Mouse (Mus musculus) ES-Bruce4 (cell line): ENCODE measurements around the gene Usp39. TPM values are rescaled to one million over a fixed set of nuclear protein-coding genes. Genes with fewer than 3 reads are reported as not detected.

Source experiments
- H3K27ac ChIP-seq: 2 replicates; pipeline ENCODE4 v1.5.1; 2012; ENCODE audit warnings: low read length, inconsistent platforms; ENCODE audit not compliant: insufficient read depth
- H3K27me3 ChIP-seq: 2 replicates; pipeline ENCODE4 v1.6.1; 2012; ENCODE audit warnings: mild to moderate bottlenecking, low read length, inconsistent platforms; ENCODE audit not compliant: control insufficient read depth, poor library complexity, insufficient read depth, severe bottlenecking
- H3K36me3 ChIP-seq: 2 replicates; pipeline ENCODE4 v1.6.1; 2012; ENCODE audit warnings: inconsistent platforms, mild to moderate bottlenecking, low read length, moderate library complexity; ENCODE audit not compliant: control insufficient read depth, poor library complexity, insufficient read depth, severe bottlenecking
- H3K4me1 ChIP-seq: one replicate; pipeline ENCODE4 v1.8.1; 2011; ENCODE audit warnings: low read length; ENCODE audit not compliant: control insufficient read depth, insufficient read depth
- H3K4me3 ChIP-seq: 2 replicates; pipeline ENCODE4 v1.5.1; 2011; ENCODE audit warnings: low read depth, mild to moderate bottlenecking, low read length
- H3K9ac ChIP-seq: 2 replicates; pipeline ENCODE4 v1.6.1; 2012; ENCODE audit warnings: low read depth, mild to moderate bottlenecking, inconsistent platforms; ENCODE audit not compliant: poor library complexity, severe bottlenecking
- H3K9me3 ChIP-seq: replicated peaks from 2 replicates; pipeline ENCODE4 v1.6.1; 2012; ENCODE audit warnings: mild to moderate bottlenecking, low read length, inconsistent platforms; ENCODE audit not compliant: control insufficient read depth, poor library complexity, insufficient read depth, severe bottlenecking
- CTCF ChIP-seq: IDR thresholded peaks from one replicate; pipeline ENCODE4 v1.8.1; 2011; ENCODE audit warnings: low read depth, low read length
- EP300 ChIP-seq: IDR thresholded peaks from 2 replicates; pipeline ENCODE4 v1.6.1; 2011; ENCODE audit warnings: low read depth, low read length; ENCODE audit not compliant: insufficient read depth
- POLR2A ChIP-seq: IDR thresholded peaks from one replicate; pipeline ENCODE4 v1.8.1; 2011; ENCODE audit warnings: low read length; ENCODE audit not compliant: insufficient read depth
- polyA plus RNA-seq: library from polyadenylated mRNA; stranded (reverse); fragments of >200 nt; gene quantifications from 2 replicates; pipeline ENCODE4 v1.2.4, GENCODE M21; 2011; ENCODE audit warnings: low read depth; ENCODE audit not compliant: missing spikeins, insufficient read depth, insufficient read length

Usp39 gene
- polyA plus RNA-seq, 1 experiment: 76.5 TPM

DNA sequence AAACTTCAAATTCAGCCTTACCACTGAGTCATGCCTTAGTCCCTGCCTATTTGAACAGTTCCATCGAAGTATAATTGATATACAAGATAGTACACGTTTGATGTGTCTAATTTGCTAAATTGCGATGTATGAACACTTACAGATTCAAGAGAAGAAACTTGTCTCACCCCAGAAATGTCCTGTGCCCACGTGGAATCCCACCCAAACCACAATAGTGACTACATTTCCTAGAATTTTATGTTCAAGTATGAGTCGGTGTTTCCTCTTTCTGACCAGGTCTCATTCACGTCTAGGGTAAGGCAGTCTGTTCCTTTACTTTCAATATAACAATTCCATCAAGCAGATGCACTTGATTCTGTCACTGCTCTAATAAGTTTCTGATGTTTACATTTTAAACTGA, 649 bp upstream of the Usp39 start:
- Histone ChIP-seq H3K36me3 (peaks cover 11% of the 10 kb centered on the region), H3K9ac (0 out of 2 replicates have a peak overlapping the region, but pooled peaks have one; percentile 84), H3K27me3 (no peaks in the 10 kb centered on the region), H3K4me1 (no peaks in the 10 kb centered on the region), H3K27ac (no peak overlapping the region), H3K9me3 (no peaks in the 10 kb centered on the region), H3K4me3 (no peak overlapping the region)
- no peak for TF ChIP-seq EP300
- no peak for TF ChIP-seq POLR2A
- no peak for TF ChIP-seq CTCF

DNA sequence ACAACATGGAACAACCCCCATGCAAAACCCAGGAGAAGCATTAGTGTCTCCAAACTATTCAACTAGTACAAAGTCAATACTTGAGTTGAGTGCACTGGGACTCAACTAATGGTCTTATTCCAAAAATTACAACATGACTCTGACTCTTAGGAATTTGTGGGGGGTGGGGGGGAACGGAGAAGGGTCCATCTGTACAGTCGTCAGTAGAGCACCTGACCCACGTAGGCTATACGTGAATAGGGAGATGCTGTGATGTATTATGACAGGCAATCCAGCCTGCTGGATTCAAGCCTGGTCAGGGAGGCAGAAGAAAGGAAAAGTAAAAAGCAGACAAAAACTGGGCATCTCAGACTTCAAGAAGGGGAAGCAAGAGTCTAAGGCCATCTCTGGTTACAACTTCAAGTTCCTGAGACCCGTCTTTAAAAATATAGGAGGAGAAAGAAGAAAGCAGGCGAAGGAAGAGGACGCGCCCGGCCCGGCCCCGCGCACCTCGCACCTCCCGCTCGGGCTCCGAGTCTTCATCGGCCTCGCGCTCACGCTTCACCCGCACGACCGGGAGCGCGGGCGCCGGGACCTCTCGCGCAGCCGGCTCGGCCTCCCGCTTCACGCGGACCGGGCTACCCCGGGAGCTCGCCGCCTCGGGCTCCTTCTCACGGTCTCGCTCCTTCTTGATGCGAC, 449 bp downstream of the Usp39 start:
- no peaks in the 10 kb centered on the region for H3K4me1 ChIP-seq
- H3K27ac ChIP-seq: no peak overlapping the region

DNA sequence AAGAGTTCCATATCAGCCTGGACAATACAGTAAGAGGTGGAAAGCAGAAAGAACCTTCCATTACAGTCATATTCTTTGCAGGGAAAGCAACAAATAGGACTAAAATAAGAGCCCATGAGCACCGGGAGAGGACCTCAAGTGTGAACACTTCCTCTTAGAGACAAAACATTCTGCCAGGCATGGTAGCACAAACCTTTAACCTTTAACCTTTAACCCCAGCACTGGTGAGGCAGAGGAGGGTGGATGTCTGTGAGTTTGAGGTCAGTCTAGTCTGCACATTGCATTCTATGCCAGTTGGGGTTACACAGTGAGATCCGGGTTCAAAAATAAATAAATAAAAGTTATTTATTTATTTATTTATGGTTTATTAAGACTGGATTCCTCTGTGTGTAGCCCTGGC, 4.5 kb downstream of the Usp39 start:
- Histone ChIP-seq H3K27me3 (no peaks in the 10 kb centered on the region), H3K27ac (no peak overlapping the region), H3K4me1 (no peaks in the 10 kb centered on the region), H3K9me3 (no peaks in the 10 kb centered on the region), H3K36me3 (peaks cover 39% of the 10 kb centered on the region), H3K9ac (no peak overlapping the region), H3K4me3 (no peak overlapping the region)
- TF ChIP-seq EP300 (no peak), CTCF (no peak), POLR2A (no peak)

More for the DNA sequence above, 449 bp downstream of the Usp39 start:
- Histone ChIP-seq H3K9ac (peak overlapping the region; percentile 84), H3K27me3 (no peaks in the 10 kb centered on the region), H3K9me3 (no peaks in the 10 kb centered on the region), H3K36me3 (peaks cover 12% of the 10 kb centered on the region), H3K4me3 (peak overlapping the region; percentile 95)
- no peak for TF ChIP-seq CTCF
- TF ChIP-seq EP300: no peak
- no peak for TF ChIP-seq POLR2A

DNA sequence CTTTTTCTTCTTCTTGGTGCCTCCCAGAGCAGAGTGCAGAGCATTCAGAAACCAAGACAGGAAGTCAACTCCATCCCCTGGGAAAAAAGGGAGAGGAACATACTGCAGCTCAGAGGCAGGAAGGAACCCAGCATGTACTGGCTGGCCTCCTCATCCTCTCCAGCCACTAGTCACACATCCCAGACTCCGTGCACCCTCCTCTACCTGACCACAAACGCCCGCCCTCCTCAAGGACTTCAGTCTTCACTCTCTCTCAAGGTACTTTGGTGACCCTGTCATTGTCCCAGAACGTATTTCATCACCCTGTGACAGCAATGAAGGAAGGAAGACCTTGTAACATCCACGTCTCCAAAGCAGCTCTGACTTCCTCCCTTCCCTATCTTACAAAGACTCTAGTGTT, 11.9 kb downstream of the Usp39 start:
- Histone ChIP-seq H3K27ac (no peak overlapping the region), H3K9me3 (no peaks in the 10 kb centered on the region), H3K4me1 (no peaks in the 10 kb centered on the region), H3K36me3 (peaks cover 65% of the 10 kb centered on the region), H3K4me3 (no peak overlapping the region), H3K9ac (no peak overlapping the region), H3K27me3 (no peaks in the 10 kb centered on the region)
- TF ChIP-seq EP300 (no peak), POLR2A (no peak), CTCF (no peak)

- TF ChIP-seq POLR2A (no peak), EP300 (no peak), CTCF (no peak)
- Histone ChIP-seq H3K4me1 (no peaks in the 10 kb centered on the region), H3K27me3 (no peaks in the 10 kb centered on the region), H3K4me3 (no peak overlapping the region), H3K27ac (no peak overlapping the region), H3K9me3 (no peaks in the 10 kb centered on the region), H3K9ac (no peak overlapping the region), H3K36me3 (peaks cover 61% of the 10 kb centered on the region)
These were observed 14.9 kb downstream of the Usp39 start for GRCm38 (mm10) chr6:72330133-72330532.

GRCm38 (mm10) chr6:72329019-72329418, 16.0 kb downstream of the Usp39 start:
- TF ChIP-seq POLR2A: no peak
- no peak for TF ChIP-seq CTCF
- TF ChIP-seq EP300: no peak
- Histone ChIP-seq H3K9ac (no peak overlapping the region), H3K27ac (no peak overlapping the region), H3K36me3 (peaks cover 57% of the 10 kb centered on the region), H3K4me1 (no peaks in the 10 kb centered on the region), H3K27me3 (no peaks in the 10 kb centered on the region), H3K4me3 (no peak overlapping the region), H3K9me3 (no peaks in the 10 kb centered on the region)
